Comparison of ENCODE assay signal across 12 mouse cellular contexts in the genomic region with DNA sequence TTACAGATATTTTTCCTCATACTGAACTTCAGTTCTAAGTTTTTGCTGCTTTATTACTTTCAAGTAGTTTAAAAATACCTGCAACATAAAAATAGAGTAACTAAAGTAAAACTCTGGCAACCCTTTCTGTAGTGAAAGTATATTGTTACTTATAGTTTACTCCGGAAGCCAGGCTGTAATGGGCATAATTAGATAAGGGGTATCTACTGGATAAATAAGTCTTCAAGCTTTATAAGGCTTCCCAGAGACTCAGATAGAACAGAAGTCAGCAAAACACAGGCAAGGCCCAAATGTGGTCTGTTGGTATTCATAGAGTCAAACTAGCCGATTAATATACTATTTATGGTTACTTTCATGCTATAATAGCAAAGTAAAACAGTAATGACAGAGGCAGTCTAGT.
"Had no signal": no experiment of that assay in that cellular context is flagged by ENCODE, and none has a peak within 500 bp of the region (broad histone marks: within the 10 kb centered on the region; RNA-seq: fewer than 3 reads in every experiment).

No protein-coding gene starts in this region.

- H3K9me3 ChIP-seq: limb, embryonic 15.5 days; megakaryocyte, embryonic 14.5 days; midbrain, embryonic 12.5 days had no signal

- H3K27ac ChIP-seq: limb, embryonic 15.5 days; midbrain, embryonic 12.5 days; stomach, postnatal 0 days had no signal

- H3K4me3 ChIP-seq: limb, embryonic 15.5 days; megakaryocyte, embryonic 14.5 days; midbrain, embryonic 12.5 days had no signal

- H3K27me3 ChIP-seq: limb, embryonic 15.5 days; megakaryocyte, embryonic 14.5 days; midbrain, embryonic 12.5 days had no signal

- H3K4me1 ChIP-seq: limb, embryonic 15.5 days had no signal

- H3K4me2 ChIP-seq: limb, embryonic 15.5 days; lung, embryonic 14.5 days; midbrain, embryonic 12.5 days had no signal

- ATAC-seq: intestine, postnatal 0 days had no signal

- DNase-seq: kidney, adult 8-10 months; kidney, postnatal 25 days; layer of hippocampus, adult 9-11 months; layer of hippocampus, postnatal 36 days; lung, embryonic 14.5 days; lung, postnatal 10 days; thymus, postnatal 4 days had no signal

- H3K9ac ChIP-seq: limb, embryonic 15.5 days; lung, embryonic 14.5 days; midbrain, embryonic 12.5 days had no signal
